In genomic region chr9:108577025-108577424, GRCm38 (mm10) we compare ENCODE assay signal across 8 mouse cellular contexts. TPM values are rescaled to one million over a fixed set of nuclear protein-coding genes. Genes with fewer than 3 reads are reported as not detected.
DNase-seq lines count a peak whose midpoint lies in the region; ATAC-seq and TF ChIP-seq lines count a peak whose summit lies in the region.

No protein-coding gene starts in this region.

- H3K4me1 ChIP-seq in kidney, postnatal 0 days (replicated peaks; ENCODE audit: insufficient read depth, low read length) = peaks cover 11% of the 10 kb centered on the region; the same call in 1 of the 2 replicates
- H3K4me1 ChIP-seq in forebrain, embryonic 10.5 days = peaks cover 67% of the 10 kb centered on the region
- H3K4me1 ChIP-seq in intestine, embryonic 15.5 days (replicated peaks) = peaks cover 26% of the 10 kb centered on the region
- H3K4me1 ChIP-seq in neural tube, embryonic 12.5 days = peaks cover 59% of the 10 kb centered on the region

- H3K36me3 ChIP-seq in kidney, postnatal 0 days (ENCODE audit: insufficient read depth, low read length) = peaks cover 22% of the 10 kb centered on the region
- peaks cover 66% of the 10 kb centered on the region for H3K36me3 ChIP-seq in forebrain, embryonic 10.5 days (replicated peaks)
- peaks cover 30% of the 10 kb centered on the region for H3K36me3 ChIP-seq in intestine, embryonic 15.5 days
- H3K36me3 ChIP-seq in neural tube, embryonic 12.5 days = peaks cover 42% of the 10 kb centered on the region

- H3K27me3 ChIP-seq in kidney, postnatal 0 days (ENCODE audit: insufficient read depth, low read length) = no peaks in the 10 kb centered on the region
- H3K27me3 ChIP-seq in forebrain, embryonic 10.5 days (ENCODE audit: poor library complexity, severe bottlenecking) = no peaks in the 10 kb centered on the region
- H3K27me3 ChIP-seq in intestine, embryonic 15.5 days (replicated peaks) = no peaks in the 10 kb centered on the region
- no peaks in the 10 kb centered on the region for H3K27me3 ChIP-seq in neural tube, embryonic 12.5 days (replicated peaks)

- H3K9ac ChIP-seq in kidney, postnatal 0 days (ENCODE audit: low read depth, low read length) = no peak overlapping the region; the same call in 1 of the 2 replicates
- 0 out of 2 replicates have a peak overlapping the region, but pooled peaks have one; percentile 83 for H3K9ac ChIP-seq in intestine, embryonic 15.5 days
- H3K9ac ChIP-seq in neural tube, embryonic 12.5 days = peak overlapping the region; percentile 94

- no peak for TF ChIP-seq CTCF in kidney, postnatal 0 days (IDR thresholded peaks at IDR 0.05; ENCODE audit: low read depth)

- no peak for ATAC-seq in kidney, postnatal 0 days (replicated peaks; ENCODE audit: low FRiP score, low read depth)
- ATAC-seq in intestine, embryonic 15.5 days = no peak
- no peak for ATAC-seq in neural tube, embryonic 12.5 days (ENCODE audit: low FRiP score, low read depth)

- no peak for DNase-seq in kidney, postnatal 0 days (ENCODE audit: low spot score)
- no peak for DNase-seq in kidney, adult 8-10 months
- no peak for DNase-seq in forebrain, embryonic 10.5 days (ENCODE audit: extremely low spot score, low spot score)
- no peak for DNase-seq in right cerebral cortex, adult 2 months (ENCODE audit: low spot score in 2 of 2)
- DNase-seq in adrenal gland, postnatal 14 days = no peak
- DNase-seq in embryo, embryonic 11 days = no peak

- H3K9me3 ChIP-seq in kidney, postnatal 0 days (replicated peaks; ENCODE audit: low read length) = no peaks in the 10 kb centered on the region
- H3K9me3 ChIP-seq in forebrain, embryonic 10.5 days = no peaks in the 10 kb centered on the region
- H3K9me3 ChIP-seq in intestine, embryonic 15.5 days = no peaks in the 10 kb centered on the region
- no peaks in the 10 kb centered on the region for H3K9me3 ChIP-seq in neural tube, embryonic 12.5 days

- peak overlapping the region; percentile 84 for H3K4me2 ChIP-seq in kidney, postnatal 0 days (ENCODE audit: low read length)
- H3K4me2 ChIP-seq in intestine, embryonic 15.5 days (replicated peaks) = peak overlapping the region; percentile 80
- H3K4me2 ChIP-seq in neural tube, embryonic 12.5 days (replicated peaks) = peak overlapping the region; percentile 79

- WGBS in kidney, postnatal 0 days = 43% methylated on average over 6 of the region's 6 CpGs
- WGBS in forebrain, embryonic 10.5 days = 62% methylated on average over 6 of the region's 6 CpGs
- 33% methylated on average over 6 of the region's 6 CpGs for WGBS in intestine, embryonic 15.5 days
- 61% methylated on average over 6 of the region's 6 CpGs for whole genome bisulfite sequencing in neural tube, embryonic 12.5 days

- no peak overlapping the region for H3K4me3 ChIP-seq in kidney, postnatal 0 days (replicated peaks; ENCODE audit: low read depth, low read length)
- H3K4me3 ChIP-seq in forebrain, embryonic 10.5 days = peak overlapping the region; percentile 86
- H3K4me3 ChIP-seq in intestine, embryonic 15.5 days (replicated peaks) = peak overlapping the region; percentile 72
- H3K4me3 ChIP-seq in neural tube, embryonic 12.5 days = peak overlapping the region; percentile 60

- no peak overlapping the region for H3K27ac ChIP-seq in kidney, postnatal 0 days
- H3K27ac ChIP-seq in forebrain, embryonic 10.5 days = peak overlapping the region; percentile 95; the same call in 1 of the 2 replicates
- no peak overlapping the region for H3K27ac ChIP-seq in intestine, embryonic 15.5 days
- H3K27ac ChIP-seq in neural tube, embryonic 12.5 days = no peak overlapping the region

RNA-seq across cellular contexts. Expression of gene Wdr6, which starts 1.5 kb away (rescaled TPM):
- polyA plus RNA-seq in kidney, postnatal 0 days (2015; fragmentation: Nextera tagmentation; extraction: Ambion mirVana) = 67.6 and 75.9 TPM in 2 replicates
- polyA plus RNA-seq in forebrain, embryonic 10.5 days (2016; fragmentation: Nextera tagmentation; extraction: Ambion mirVana) = 203 and 212 TPM in 2 replicates
- polyA plus RNA-seq in intestine, embryonic 15.5 days (2015; fragmentation: Nextera tagmentation; extraction: Ambion mirVana) = 71.4 and 72.7 TPM in 2 replicates
- polyA plus RNA-seq in neural tube, embryonic 12.5 days (2016; fragmentation: Nextera tagmentation; extraction: Ambion mirVana) = 285 and 286 TPM in 2 replicates
- 91.0 and 102 TPM in 2 replicates for total RNA-seq in adrenal gland, postnatal 14 days (2021)

RNA-seq across cellular contexts. Expression of gene Dalrd3, which starts 7.3 kb away (rescaled TPM):
- 102 and 114 TPM in 2 replicates for polyA plus RNA-seq in kidney, postnatal 0 days (2015; fragmentation: Nextera tagmentation; extraction: Ambion mirVana)
- 192 and 201 TPM in 2 replicates for polyA plus RNA-seq in forebrain, embryonic 10.5 days (2016; fragmentation: Nextera tagmentation; extraction: Ambion mirVana)
- 112 and 118 TPM in 2 replicates for polyA plus RNA-seq in intestine, embryonic 15.5 days (2015; fragmentation: Nextera tagmentation; extraction: Ambion mirVana)
- polyA plus RNA-seq in neural tube, embryonic 12.5 days (2016; fragmentation: Nextera tagmentation; extraction: Ambion mirVana) = 240 and 254 TPM in 2 replicates
- 48.8 and 51.5 TPM in 2 replicates for total RNA-seq in adrenal gland, postnatal 14 days (2021)

RNA-seq across cellular contexts. Expression of gene Ndufaf3, which starts 9.8 kb away (rescaled TPM):
- polyA plus RNA-seq in kidney, postnatal 0 days (2015; fragmentation: Nextera tagmentation; extraction: Ambion mirVana) = 67.7 and 69.2 TPM in 2 replicates
- 43.3 and 50.6 TPM in 2 replicates for polyA plus RNA-seq in forebrain, embryonic 10.5 days (2016; fragmentation: Nextera tagmentation; extraction: Ambion mirVana)
- polyA plus RNA-seq in intestine, embryonic 15.5 days (2015; fragmentation: Nextera tagmentation; extraction: Ambion mirVana) = 37.7 and 42.4 TPM in 2 replicates
- 67.3 and 69.0 TPM in 2 replicates for polyA plus RNA-seq in neural tube, embryonic 12.5 days (2016; fragmentation: Nextera tagmentation; extraction: Ambion mirVana)
- total RNA-seq in adrenal gland, postnatal 14 days (2021) = 55.5 and 67.2 TPM in 2 replicates

RNA-seq across cellular contexts. Expression of gene Impdh2, which starts 16.9 kb away (rescaled TPM):
- 118 and 132 TPM in 2 replicates for polyA plus RNA-seq in kidney, postnatal 0 days (2015; fragmentation: Nextera tagmentation; extraction: Ambion mirVana)
- polyA plus RNA-seq in forebrain, embryonic 10.5 days (2016; fragmentation: Nextera tagmentation; extraction: Ambion mirVana) = 244 and 260 TPM in 2 replicates
- polyA plus RNA-seq in intestine, embryonic 15.5 days (2015; fragmentation: Nextera tagmentation; extraction: Ambion mirVana) = 173 and 179 TPM in 2 replicates
- polyA plus RNA-seq in neural tube, embryonic 12.5 days (2016; fragmentation: Nextera tagmentation; extraction: Ambion mirVana) = 124 and 134 TPM in 2 replicates
- 99.2 and 110 TPM in 2 replicates for total RNA-seq in adrenal gland, postnatal 14 days (2021)

RNA-seq across cellular contexts. Expression of gene P4htm, which starts 20.4 kb away (rescaled TPM):
- polyA plus RNA-seq in kidney, postnatal 0 days (2015; fragmentation: Nextera tagmentation; extraction: Ambion mirVana) = 8.3 and 8.6 TPM in 2 replicates
- 11.9 and 12.1 TPM in 2 replicates for polyA plus RNA-seq in forebrain, embryonic 10.5 days (2016; fragmentation: Nextera tagmentation; extraction: Ambion mirVana)
- 5.8 and 6.4 TPM in 2 replicates for polyA plus RNA-seq in intestine, embryonic 15.5 days (2015; fragmentation: Nextera tagmentation; extraction: Ambion mirVana)
- 20.9 and 21.3 TPM in 2 replicates for polyA plus RNA-seq in neural tube, embryonic 12.5 days (2016; fragmentation: Nextera tagmentation; extraction: Ambion mirVana)
- 4.7 and 7.7 TPM in 2 replicates for total RNA-seq in adrenal gland, postnatal 14 days (2021)
